Mouse (Mus musculus) heart, postnatal 25 days (tissue): ENCODE results near the gene Adgrg5. TPM values are rescaled to one million over a fixed set of nuclear protein-coding genes. Genes with fewer than 3 reads are reported as not detected.

Experiments
- DNase-seq: peaks from one replicate; pipeline ENCODE4 v3.0.0; 2022; ENCODE audit warnings: low spot score
- intact Hi-C: fragments of 180-260 bp; cut with DNase I; formaldehyde crosslinking; loops from one replicate; pipeline ENCODE4 v1.15.1; 2025
- total RNA-seq, 2 experiments: library from RNA; stranded (reverse); gene quantifications; 2 replicates each; pipeline ENCODE4 v1.2.3; 2021

The Adgrg5 gene
- total RNA-seq, 2 experiments from 2014 or later, result 0.29 to 0.34 TPM

DNA sequence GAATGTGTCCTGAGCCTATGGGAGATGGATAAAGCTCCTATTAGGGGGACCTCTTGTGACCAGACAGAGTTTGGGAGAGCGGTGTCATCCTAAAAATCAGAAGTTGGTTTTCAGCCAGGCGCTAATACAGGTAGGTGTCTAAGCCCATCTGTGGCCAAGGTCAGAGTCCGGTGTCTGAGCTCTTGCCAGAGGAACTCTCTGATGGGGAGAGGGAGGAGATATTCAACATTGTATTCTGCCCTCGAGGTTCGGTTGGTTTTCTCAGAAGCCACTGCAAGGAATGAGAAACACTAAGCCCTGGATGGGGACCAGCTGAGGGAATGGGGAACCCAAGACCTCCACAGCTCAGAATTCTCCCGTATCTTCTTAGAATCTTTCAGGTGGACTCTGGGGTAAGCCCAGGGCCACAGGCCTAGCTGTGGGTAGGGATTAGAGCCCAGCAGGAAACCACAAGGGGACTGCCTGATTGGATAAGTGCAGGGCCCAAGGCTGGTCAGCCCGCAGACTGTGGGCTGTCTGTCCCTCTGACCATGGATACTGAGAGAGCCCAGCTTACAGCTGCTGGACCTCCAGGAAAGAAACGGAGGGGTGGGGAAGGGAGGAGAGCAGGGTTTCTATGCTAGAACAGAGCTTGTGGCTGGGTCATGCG, 7.1 kb upstream of the Adgrg5 start:
- intact Hi-C loops, result no loop called here
- no peak for DNase-seq

DNA sequence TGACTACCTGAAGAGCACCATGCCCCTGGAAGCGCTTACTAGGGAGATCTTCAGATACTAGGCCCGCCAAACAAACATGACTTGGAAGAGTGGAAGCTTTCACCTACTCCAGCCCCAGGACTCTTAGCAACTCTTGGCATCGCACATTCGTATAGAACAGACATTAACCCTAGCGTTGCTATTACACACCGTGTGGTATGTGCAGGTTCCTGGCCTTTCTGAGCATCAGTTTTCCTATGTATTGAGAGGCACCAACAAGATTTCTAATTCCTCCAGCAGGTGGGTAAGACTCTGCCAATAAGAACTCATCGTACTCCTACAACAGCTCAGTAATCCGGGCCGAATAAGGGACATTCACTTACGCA, 6.6 kb upstream of the Adgrg5 start:
- no peak for DNase-seq
- intact Hi-C loops, result no loop called here

GRCm38 (mm10) chr8:94917352-94917751, 6.1 kb upstream of the Adgrg5 start:
- intact Hi-C loops, result no loop called here
- peak; percentile 95 for DNase-seq

DNA sequence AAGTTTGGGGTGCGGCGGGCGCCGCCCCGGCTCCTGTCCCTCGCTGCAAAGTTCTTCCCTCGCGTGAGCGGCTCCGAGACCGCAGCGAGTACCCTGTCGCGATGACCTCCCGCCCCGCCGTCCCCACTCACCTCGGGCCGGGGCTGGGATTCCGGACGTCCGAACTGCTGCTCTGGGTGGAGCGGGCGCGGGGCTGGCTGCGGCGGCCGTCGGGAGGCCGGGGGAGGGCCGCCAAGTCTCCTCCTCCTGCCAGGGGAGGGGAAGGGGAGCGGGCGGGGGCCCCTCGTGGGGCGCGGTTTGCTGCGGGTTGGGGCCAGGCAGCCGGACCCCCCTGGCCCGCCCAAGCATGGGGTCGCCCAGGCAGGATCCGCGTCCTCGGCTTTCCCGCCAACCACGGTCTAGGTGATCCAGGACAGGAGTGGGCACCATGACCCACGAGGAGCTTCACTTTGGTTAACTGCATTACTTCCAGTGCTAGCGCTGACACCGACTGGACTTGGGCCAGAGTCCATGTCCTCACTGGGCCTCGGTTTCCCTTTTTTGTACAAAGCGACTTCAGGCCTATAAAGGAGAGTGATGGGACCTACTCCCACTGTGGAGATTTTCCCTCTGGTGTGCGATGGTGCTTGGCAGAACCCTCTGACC, 5.5 kb upstream of the Adgrg5 start, which contains the start of gene Ccdc102a:
Ccdc102a (minus strand) TSS at position 248 of the 645 bp plus-strand sequence.
- DNase-seq, result peak; percentile 53
- intact Hi-C loops, result no loop called here

GRCm38 (mm10) chr8:94919256-94919655, 4.2 kb upstream of the Adgrg5 start:
- intact Hi-C loops, result no loop called here
- no peak for DNase-seq

GRCm38 (mm10) chr8:94922176-94922575, 1.3 kb upstream of the Adgrg5 start:
- no peak for DNase-seq
- intact Hi-C loops, result no loop called here

- intact Hi-C loops, result no loop called here
- no peak for DNase-seq
Measured at GRCm38 (mm10) chr8:94922602-94923001, 892 bp upstream of the Adgrg5 start.

- DNase-seq, result no peak
- intact Hi-C loops, result no loop called here
Measured at GRCm38 (mm10) chr8:94928227-94928626, 4.7 kb downstream of the Adgrg5 start.

- DNase-seq, result no peak
Measured at GRCm38 (mm10) chr8:94933918-94934317, 10.4 kb downstream of the Adgrg5 start.

DNA sequence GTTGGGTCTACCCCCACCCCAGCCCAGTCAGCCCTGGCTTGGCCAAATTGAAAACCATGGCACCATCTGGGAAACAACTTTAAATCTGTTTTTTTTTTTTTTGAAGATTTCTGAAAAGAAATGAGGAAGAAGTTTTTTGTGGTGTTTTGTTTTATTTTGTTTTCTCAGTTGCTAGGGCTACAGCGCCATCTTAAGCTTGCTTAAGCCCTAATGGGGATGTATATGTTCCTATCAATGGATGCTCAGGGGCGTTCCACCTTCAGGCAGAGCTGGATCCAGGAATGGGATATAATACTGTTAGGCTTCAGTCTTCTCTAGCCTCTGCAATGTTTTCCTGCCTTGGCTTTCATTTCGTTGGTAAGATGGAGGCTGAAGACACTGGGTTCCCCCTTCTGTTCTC, 11.7 kb downstream of the Adgrg5 start:
- no peak for DNase-seq
- intact Hi-C loops, result no loop called here

More at GRCm38 (mm10) chr8:94933918-94934317, 10.4 kb downstream of the Adgrg5 start:
- intact Hi-C loops, result no loop called here

- DNase-seq, result no peak
- intact Hi-C loops, result loop anchor here (2.0 to 10.0 kb wide), 3 partner anchors 262 to 372 kb away; partner anchors contain the start of gene Tepp
Measured at GRCm38 (mm10) chr8:94942566-94942965, 19.1 kb downstream of the Adgrg5 start.

DNA sequence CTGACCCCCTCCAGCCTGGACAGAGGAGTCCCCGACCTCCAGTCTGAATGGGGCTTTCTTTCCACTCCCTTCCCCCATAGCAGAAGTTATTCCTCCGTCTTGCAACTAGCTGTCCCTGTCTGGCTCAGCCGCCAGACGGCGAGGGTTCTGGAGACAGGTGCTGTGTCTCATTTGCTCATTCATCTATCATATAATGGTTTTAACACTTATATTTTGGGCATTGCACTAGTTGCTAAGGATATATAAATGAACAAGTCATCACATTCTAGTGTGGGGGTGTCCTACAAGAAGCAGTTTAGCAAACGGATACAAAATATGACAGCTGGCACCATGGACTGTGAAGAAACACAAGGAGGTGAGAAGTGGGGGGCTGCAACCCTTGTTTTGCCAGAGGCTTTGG, 21.7 kb downstream of the Adgrg5 start:
- intact Hi-C loops, result loop anchor here (5.0 to 10.0 kb wide), 3 partner anchors 132 to 370 kb away; partner anchors contain the start of gene Tepp
- no peak for DNase-seq

DNA sequence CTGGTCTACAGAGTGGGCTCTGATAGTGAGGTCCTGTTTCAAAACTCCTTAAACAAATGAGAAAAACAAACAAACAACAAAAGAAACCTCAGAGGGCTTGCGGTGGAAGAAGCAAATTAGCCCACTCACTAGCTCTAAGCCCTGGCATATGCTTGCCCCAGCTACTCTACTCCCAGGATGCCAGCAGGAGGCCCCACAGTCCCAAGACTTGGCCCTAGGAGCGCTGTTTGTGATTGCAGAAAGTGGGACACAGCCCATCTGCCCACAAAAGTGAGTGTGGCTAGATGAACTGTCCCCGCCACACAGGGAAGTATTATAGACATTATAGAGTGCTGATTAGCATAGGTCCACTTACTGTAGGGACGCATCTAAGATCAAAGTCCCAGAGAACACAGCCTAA, 24.9 kb downstream of the Adgrg5 start:
- intact Hi-C loops, result loop anchor here (5.0 to 10.0 kb wide), 3 partner anchors 129 to 366 kb away; partner anchors contain the start of gene Tepp
- no peak for DNase-seq

DNA sequence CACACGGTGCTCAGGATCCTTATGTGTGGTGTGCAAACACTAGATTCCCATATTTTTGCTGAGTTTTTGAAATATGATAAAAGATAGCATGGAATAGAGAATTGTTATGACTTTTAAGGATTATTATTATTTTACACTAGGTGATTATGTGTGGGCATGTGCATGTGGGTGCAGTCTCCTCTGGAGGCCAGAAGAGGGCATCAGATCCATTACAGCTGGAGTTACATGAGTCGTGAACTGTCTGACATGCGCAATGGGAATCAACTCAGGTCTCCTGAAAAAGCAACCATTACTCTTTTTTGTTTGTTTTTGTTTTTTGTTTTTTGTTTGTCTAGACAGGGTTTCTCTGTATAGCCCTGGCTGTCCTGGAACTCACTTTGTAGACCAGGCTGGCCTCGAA, 25.5 kb downstream of the Adgrg5 start:
- intact Hi-C loops, result loop anchor here (5.0 to 10.0 kb wide), 3 partner anchors 128 to 366 kb away; partner anchors contain the start of gene Tepp
- no peak for DNase-seq

GRCm38 (mm10) chr8:94950046-94950445, 26.6 kb downstream of the Adgrg5 start:
- peak; percentile 42 for DNase-seq
- intact Hi-C loops, result loop anchor here (1.0 kb wide), 1 partner anchor 51 kb away; no protein-coding TSS in a partner anchor

- intact Hi-C loops, result loop anchor here (1.0 kb wide), 1 partner anchor 51 kb away; no protein-coding TSS in a partner anchor
- DNase-seq, result no peak
Measured at GRCm38 (mm10) chr8:94950458-94950857, 27.0 kb downstream of the Adgrg5 start.

- no peak for DNase-seq
- intact Hi-C loops, result no loop called here
Measured at GRCm38 (mm10) chr8:94952086-94952485, 28.6 kb downstream of the Adgrg5 start.

- DNase-seq, result no peak
- intact Hi-C loops, result no loop called here
Measured at GRCm38 (mm10) chr8:94953624-94954367, 30.3 kb downstream of the Adgrg5 start.

GRCm38 (mm10) chr8:94954368-94954737, 30.9 kb downstream of the Adgrg5 start:
- intact Hi-C loops, result no loop called here
- no peak for DNase-seq

GRCm38 (mm10) chr8:94954921-94955758, 31.6 kb downstream of the Adgrg5 start:
- no peak for DNase-seq
- intact Hi-C loops, result no loop called here
